Mouse (Mus musculus): ENCODE measurements around the gene Gprc5d. TPM values are rescaled to one million over a fixed set of nuclear protein-coding genes. Genes with fewer than 3 reads are reported as not detected.

Gene Gprc5d
- polyA plus RNA-seq, 1 experiment from 2014 or later: not detected

- Histone ChIP-seq H3K27ac (no peak overlapping the region), H3K4me1 (replicated peaks) (peaks cover 20% of the 10 kb centered on the region), H3K27me3 (ENCODE audit: insufficient read depth, poor library complexity, severe bottlenecking) (no peaks in the 10 kb centered on the region), H3K4me3 (no peak overlapping the region), H3K36me3 (no peaks in the 10 kb centered on the region), H3K9me3 (no peaks in the 10 kb centered on the region)
- WGBS: 88% methylated on average over 7 of the region's 7 CpGs
- no peak for DNase-seq (ENCODE audit: low spot score)
Observed at GRCm38 (mm10) chr6:135133086-135133485, 15.0 kb upstream of the Gprc5d start.

GRCm38 (mm10) chr6:135124755-135125380, 6.8 kb upstream of the Gprc5d start:
- Histone ChIP-seq H3K9me3 (no peaks in the 10 kb centered on the region), H3K27me3 (ENCODE audit: insufficient read depth, poor library complexity, severe bottlenecking) (no peaks in the 10 kb centered on the region), H3K36me3 (no peaks in the 10 kb centered on the region), H3K27ac (no peak overlapping the region), H3K4me3 (no peak overlapping the region), H3K4me1 (replicated peaks) (peaks cover 4% of the 10 kb centered on the region)
- DNase-seq (ENCODE audit: low spot score): peak; percentile 24
- WGBS: 61% methylated on average over 5 of the region's 5 CpGs

GRCm38 (mm10) chr6:135116479-135116878, 1.6 kb downstream of the Gprc5d start:
- no peak overlapping the region for H3K27ac ChIP-seq
- H3K9me3 ChIP-seq: no peaks in the 10 kb centered on the region
- H3K27me3 ChIP-seq (ENCODE audit: insufficient read depth, poor library complexity, severe bottlenecking): peaks cover 28% of the 10 kb centered on the region
- no peaks in the 10 kb centered on the region for H3K36me3 ChIP-seq
- peaks cover 16% of the 10 kb centered on the region for H3K4me1 ChIP-seq (replicated peaks)
- WGBS: 92% methylated on average over 8 of the region's 8 CpGs
- no peak for DNase-seq (ENCODE audit: low spot score)
- H3K4me3 ChIP-seq: no peak overlapping the region

- Histone ChIP-seq H3K4me3 (no peak overlapping the region), H3K9me3 (no peaks in the 10 kb centered on the region), H3K4me1 (replicated peaks) (peaks cover 16% of the 10 kb centered on the region), H3K27me3 (ENCODE audit: insufficient read depth, poor library complexity, severe bottlenecking) (peaks cover 51% of the 10 kb centered on the region), H3K36me3 (no peaks in the 10 kb centered on the region), H3K27ac (peak overlapping the region; percentile 71)
- WGBS: 15% methylated on average over 6 of the region's 6 CpGs
- no peak for DNase-seq (ENCODE audit: low spot score)
Observed at GRCm38 (mm10) chr6:135113114-135113436, 5.0 kb downstream of the Gprc5d start.

GRCm38 (mm10) chr6:135112411-135113113, 5.5 kb downstream of the Gprc5d start:
- H3K4me1 ChIP-seq (replicated peaks): peaks cover 16% of the 10 kb centered on the region
- WGBS: 19% methylated on average over 7 of the region's 7 CpGs
- peak overlapping the region; percentile 71; the same call in 1 of the 2 replicates for H3K27ac ChIP-seq
- no peaks in the 10 kb centered on the region for H3K9me3 ChIP-seq
- no peak overlapping the region for H3K4me3 ChIP-seq
- no peaks in the 10 kb centered on the region for H3K36me3 ChIP-seq
- peaks cover 51% of the 10 kb centered on the region for H3K27me3 ChIP-seq (ENCODE audit: insufficient read depth, poor library complexity, severe bottlenecking)
- peak; percentile 48 for DNase-seq (ENCODE audit: low spot score)

- no peak overlapping the region for H3K27ac ChIP-seq
- H3K4me1 ChIP-seq (replicated peaks): peaks cover 18% of the 10 kb centered on the region
- no peaks in the 10 kb centered on the region for H3K9me3 ChIP-seq
- 87% methylated on average over 6 of the region's 6 CpGs for WGBS
- no peak overlapping the region for H3K4me3 ChIP-seq
- H3K27me3 ChIP-seq (ENCODE audit: insufficient read depth, poor library complexity, severe bottlenecking): peaks cover 49% of the 10 kb centered on the region
- H3K36me3 ChIP-seq: no peaks in the 10 kb centered on the region
- no peak for DNase-seq (ENCODE audit: low spot score)
Observed at GRCm38 (mm10) chr6:135107014-135107413, 11.1 kb downstream of the Gprc5d start.

GRCm38 (mm10) chr6:135102736-135103303, 15.3 kb downstream of the Gprc5d start:
- Histone ChIP-seq H3K9me3 (no peaks in the 10 kb centered on the region), H3K36me3 (no peaks in the 10 kb centered on the region), H3K4me1 (replicated peaks) (peaks cover 21% of the 10 kb centered on the region), H3K4me3 (no peak overlapping the region), H3K27me3 (ENCODE audit: insufficient read depth, poor library complexity, severe bottlenecking) (peaks cover 27% of the 10 kb centered on the region), H3K27ac (no peak overlapping the region)
- no peak for DNase-seq (ENCODE audit: low spot score)
- 84% methylated on average over 5 of the region's 5 CpGs for WGBS

- no peaks in the 10 kb centered on the region for H3K36me3 ChIP-seq
Observed at GRCm38 (mm10) chr6:135100787-135101472, 17.2 kb downstream of the Gprc5d start.

GRCm38 (mm10) chr6:135092798-135093470, 25.1 kb downstream of the Gprc5d start:
- no peaks in the 10 kb centered on the region for H3K9me3 ChIP-seq
- no peaks in the 10 kb centered on the region for H3K36me3 ChIP-seq
- H3K27ac ChIP-seq: no peak overlapping the region
- WGBS: 86% methylated on average over 12 of the region's 12 CpGs
- H3K4me1 ChIP-seq (replicated peaks): peaks cover 23% of the 10 kb centered on the region
- H3K27me3 ChIP-seq (ENCODE audit: insufficient read depth, poor library complexity, severe bottlenecking): peaks cover 10% of the 10 kb centered on the region
- H3K4me3 ChIP-seq: no peak overlapping the region
- DNase-seq (ENCODE audit: low spot score): no peak

More at GRCm38 (mm10) chr6:135100787-135101472, 17.2 kb downstream of the Gprc5d start:
- DNase-seq (ENCODE audit: low spot score): no peak
- Histone ChIP-seq H3K4me1 (replicated peaks) (peaks cover 23% of the 10 kb centered on the region), H3K9me3 (no peaks in the 10 kb centered on the region), H3K27ac (no peak overlapping the region), H3K27me3 (ENCODE audit: insufficient read depth, poor library complexity, severe bottlenecking) (peaks cover 25% of the 10 kb centered on the region), H3K4me3 (no peak overlapping the region)
- 81% methylated on average over 15 of the region's 15 CpGs for WGBS

GRCm38 (mm10) chr6:135090661-135091060, 27.4 kb downstream of the Gprc5d start:
- Histone ChIP-seq H3K27me3 (ENCODE audit: insufficient read depth, poor library complexity, severe bottlenecking) (peaks cover 10% of the 10 kb centered on the region), H3K4me1 (replicated peaks) (peaks cover 22% of the 10 kb centered on the region), H3K27ac (no peak overlapping the region), H3K4me3 (no peak overlapping the region), H3K9me3 (no peaks in the 10 kb centered on the region), H3K36me3 (no peaks in the 10 kb centered on the region)
- WGBS: 68% methylated on average over 4 of the region's 4 CpGs
- DNase-seq (ENCODE audit: low spot score): no peak

GRCm38 (mm10) chr6:135089786-135090185, 28.3 kb downstream of the Gprc5d start:
- peaks cover 10% of the 10 kb centered on the region for H3K27me3 ChIP-seq (ENCODE audit: insufficient read depth, poor library complexity, severe bottlenecking)
- 20% methylated on average over 8 of the region's 8 CpGs for WGBS
- no peak overlapping the region for H3K4me3 ChIP-seq
- no peaks in the 10 kb centered on the region for H3K36me3 ChIP-seq
- peaks cover 22% of the 10 kb centered on the region for H3K4me1 ChIP-seq (replicated peaks)
- H3K9me3 ChIP-seq: no peaks in the 10 kb centered on the region
- no peak overlapping the region for H3K27ac ChIP-seq
- peak; percentile 26 for DNase-seq (ENCODE audit: low spot score)

- Histone ChIP-seq H3K27ac (no peak overlapping the region), H3K36me3 (no peaks in the 10 kb centered on the region), H3K27me3 (ENCODE audit: insufficient read depth, poor library complexity, severe bottlenecking) (peaks cover 10% of the 10 kb centered on the region), H3K4me3 (no peak overlapping the region), H3K4me1 (replicated peaks) (peaks cover 16% of the 10 kb centered on the region), H3K9me3 (no peaks in the 10 kb centered on the region)
- DNase-seq (ENCODE audit: low spot score): peak; percentile 89
- 36% methylated on average over 19 of the region's 19 CpGs for WGBS
Observed at GRCm38 (mm10) chr6:135087721-135088451, 30.2 kb downstream of the Gprc5d start.

Measured in hindbrain, embryonic 10.5 days (tissue).